Mouse (Mus musculus): ENCODE results near the gene Slc1a3.
"Not testable (repeated sequence)": the region's sequence is repeated elsewhere in the genome, so short reads cannot be mapped to it uniquely, and the experiment has no call there.

Gene Slc1a3

DNA sequence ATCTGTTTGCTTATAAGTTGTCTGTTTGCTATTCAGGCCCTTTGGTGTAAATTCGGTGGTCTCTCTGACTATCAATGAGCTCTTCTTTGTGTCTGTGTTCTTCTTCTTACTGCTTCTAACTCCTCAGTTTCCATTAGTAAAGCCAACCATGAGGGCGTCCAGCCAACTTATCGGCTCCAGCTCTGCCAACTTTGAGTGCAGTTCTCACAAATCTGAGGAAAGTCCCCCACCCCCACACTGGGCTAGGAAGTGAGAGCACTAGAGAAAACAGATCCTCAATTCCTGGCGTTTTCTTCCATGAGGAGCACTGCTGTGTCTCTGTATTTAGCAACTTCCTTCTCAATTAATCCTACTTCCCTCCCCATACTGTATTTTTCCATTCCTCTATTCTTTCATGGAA, 4.4 kb downstream of the Slc1a3 start:
- no peak for DNase-seq

DNA sequence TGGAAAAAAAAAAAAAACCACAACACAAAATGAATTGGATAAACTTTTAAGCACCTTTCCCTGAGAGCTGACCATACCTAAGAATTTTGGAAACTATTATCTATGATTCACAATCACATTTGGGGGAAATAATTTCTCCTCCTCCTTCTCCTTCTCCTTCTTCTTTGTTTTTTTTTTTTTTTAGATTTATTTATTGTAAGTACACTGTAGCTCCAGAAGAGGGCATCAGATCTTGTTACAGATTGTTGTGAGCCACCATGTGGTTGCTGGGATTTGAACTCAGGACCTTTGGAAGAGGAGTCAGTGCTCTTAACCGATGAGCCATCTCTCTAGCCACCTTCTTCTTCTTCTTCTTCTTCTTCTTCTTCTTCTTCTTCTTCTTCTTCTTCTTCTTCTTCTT, 5.0 kb downstream of the Slc1a3 start:
- DNase-seq: not testable (repeated sequence)

DNA sequence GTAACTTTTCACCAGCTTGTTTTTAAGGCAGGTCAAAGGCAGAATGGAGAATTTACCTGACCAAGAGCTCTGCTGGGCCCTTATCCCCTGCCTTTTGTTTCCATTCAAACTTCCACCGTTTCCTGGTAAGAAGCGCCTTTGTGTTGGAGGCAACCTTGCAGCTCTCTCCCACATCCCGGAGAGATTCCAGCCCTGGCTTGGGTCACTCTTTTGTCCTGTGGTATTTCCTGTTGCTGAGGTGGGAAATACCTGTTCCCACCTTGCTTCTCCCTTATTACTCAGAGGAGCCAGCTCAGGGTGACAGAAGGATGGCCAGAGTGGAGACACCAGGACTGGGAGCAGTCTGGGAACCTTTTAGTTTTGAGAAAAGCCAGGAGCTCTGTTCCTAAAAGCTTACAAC, 12.6 kb downstream of the Slc1a3 start:
- no peak for DNase-seq

DNA sequence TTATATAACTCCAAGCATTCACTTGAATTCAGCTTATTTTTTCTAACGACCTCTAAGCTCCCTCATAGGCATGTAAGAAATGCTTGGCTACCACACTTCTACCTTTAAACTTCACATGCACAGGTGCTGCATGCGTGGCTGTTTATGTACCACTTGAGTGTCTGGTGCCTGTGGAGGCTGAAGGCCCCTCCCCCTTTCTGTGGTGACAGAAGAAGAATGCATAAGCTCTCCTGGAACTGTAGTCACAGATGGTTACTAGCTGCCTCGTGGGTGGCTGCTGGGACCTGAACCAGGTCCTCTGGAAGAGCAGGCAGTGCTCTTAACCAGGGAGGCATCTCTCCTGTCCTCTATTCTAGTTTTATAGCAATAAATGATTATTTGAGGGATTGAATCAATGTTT, 13.1 kb downstream of the Slc1a3 start:
- DNase-seq: no peak

DNA sequence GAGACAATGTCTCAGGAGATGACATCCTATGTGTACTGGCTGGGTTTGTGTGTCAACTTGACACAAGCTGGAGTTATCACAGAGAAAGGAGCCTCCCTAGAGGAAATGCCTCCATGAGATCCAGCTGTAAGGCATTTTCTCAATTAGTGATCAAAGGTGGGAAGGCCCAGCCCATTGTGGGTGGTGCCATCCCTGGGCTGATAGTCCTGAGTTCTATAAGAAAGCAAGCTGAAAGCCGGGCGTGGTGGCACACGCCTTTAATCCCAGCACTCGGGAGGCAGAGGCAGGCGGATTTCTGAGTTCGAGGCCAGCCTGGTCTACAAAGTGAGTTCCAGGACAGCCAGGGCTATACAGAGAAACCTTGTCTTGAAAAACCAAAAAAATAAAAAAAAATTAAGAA, 20.4 kb downstream of the Slc1a3 start:
- DNase-seq: not testable (repeated sequence)

DNA sequence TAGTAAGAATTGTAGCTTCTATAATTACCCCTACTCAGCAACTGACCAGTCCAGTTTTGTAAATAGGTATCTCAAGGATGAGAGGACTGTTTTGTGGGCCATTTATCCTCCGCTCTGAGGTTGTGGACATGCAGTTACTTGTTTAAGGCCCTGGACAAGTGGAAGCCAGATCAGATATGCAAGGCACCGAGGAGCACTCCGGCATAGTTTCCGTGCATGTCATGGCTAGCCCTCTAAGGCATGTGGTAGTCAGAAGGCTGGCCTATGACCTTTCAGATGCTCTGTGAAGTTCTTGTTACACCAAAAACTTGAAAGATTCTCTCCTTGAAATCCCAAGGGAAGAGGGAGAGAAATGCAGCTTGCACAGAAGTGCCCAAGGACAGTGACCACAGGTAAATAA, 23.7 kb downstream of the Slc1a3 start:
- DNase-seq: no peak

DNA sequence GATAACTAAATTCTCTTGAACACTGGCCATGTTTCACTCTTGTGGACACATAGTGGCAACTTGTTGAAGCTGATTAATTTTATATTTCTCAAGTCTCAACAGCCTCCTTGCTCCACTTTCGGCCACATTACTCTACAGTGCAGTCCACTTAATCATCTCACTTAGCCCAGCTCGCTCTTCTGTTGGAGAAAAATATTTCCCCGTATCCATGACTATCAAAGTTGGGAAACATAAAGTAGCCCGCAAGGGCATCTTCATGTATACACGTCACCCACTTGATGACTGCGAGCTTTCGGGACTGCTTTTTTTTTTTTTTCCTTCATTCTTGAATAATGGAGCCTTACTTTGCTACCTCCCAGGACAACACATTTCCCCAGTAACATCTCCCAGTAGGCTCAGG, 25.1 kb downstream of the Slc1a3 start:
- DNase-seq: no peak

DNA sequence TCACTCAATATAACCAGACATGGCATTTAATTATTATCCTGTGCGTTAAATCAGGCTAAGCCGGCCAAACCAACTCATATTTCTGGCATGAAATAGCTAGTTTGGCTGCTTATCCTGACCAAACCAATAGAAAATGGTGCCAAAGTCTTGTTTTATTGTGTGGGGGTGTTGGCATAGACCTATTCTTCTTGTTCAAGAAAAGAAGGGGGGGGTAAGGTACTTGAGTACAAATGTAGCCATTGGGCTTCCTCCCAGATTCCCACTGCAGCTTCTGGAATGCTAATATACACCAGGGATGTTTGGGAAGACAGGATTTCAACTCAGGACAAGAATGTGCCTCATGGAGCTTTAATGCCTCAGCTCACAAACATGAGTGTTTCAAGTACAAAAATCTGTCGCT, 26.3 kb downstream of the Slc1a3 start:
- DNase-seq: no peak

DNA sequence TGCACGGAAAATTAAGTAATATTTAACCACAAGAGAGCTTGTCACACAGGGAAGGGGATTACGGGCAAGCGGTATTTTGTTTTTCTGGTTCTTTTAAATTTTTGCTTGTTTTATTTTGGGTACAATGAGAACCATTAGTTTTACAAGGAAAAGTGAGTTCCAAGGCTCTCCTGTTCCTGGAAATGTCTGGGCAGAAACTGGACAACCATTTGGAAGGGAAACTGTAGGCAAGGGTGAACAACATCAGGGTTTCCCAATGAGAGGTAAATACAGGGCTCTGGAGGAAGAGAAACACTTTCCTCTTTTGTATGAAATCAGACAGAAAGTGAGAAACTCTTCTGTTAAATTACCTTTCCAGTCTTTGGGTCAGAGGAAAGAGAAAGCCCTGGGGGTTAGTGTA, 27.7 kb downstream of the Slc1a3 start:
- no peak for DNase-seq

DNA sequence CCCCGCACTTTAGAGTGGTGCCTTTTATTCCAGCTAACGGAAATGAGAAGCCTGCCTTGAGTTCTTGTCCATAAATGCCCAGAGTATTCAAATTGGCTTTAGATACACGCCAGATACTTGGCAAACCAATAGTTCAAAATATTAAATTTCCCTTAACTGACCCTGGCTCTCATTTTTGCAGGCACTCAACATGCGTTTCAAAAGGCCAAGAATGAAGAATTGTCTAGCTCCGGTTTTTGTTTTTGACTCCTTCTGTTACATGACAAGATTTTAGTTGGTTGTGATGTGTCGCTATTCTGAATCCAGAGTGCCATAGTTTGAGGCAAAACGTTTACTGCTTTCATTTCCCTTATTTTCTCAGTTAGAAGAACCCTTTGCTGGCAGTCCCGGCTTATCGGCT, 28.1 kb downstream of the Slc1a3 start:
- no peak for DNase-seq

DNA sequence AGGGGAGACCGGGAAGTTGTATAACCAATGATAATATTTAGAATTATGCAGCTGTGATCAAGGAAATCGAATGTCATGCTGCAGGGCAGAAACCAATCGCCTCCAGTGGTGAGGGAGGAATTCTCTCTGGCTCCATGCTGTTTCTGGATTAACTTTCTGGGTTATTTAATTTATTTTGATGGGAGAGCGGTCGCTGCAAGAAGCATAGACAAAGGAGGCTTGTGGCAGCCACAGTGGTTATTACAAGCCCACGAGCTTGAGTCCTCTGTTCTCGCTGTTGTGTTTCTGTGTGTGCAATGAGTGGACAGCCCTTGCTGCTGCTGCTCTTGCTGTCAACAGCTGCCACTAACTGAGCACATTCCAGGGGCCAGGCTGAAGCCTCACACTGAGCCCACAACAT, 28.6 kb downstream of the Slc1a3 start:
- DNase-seq: no peak

DNA sequence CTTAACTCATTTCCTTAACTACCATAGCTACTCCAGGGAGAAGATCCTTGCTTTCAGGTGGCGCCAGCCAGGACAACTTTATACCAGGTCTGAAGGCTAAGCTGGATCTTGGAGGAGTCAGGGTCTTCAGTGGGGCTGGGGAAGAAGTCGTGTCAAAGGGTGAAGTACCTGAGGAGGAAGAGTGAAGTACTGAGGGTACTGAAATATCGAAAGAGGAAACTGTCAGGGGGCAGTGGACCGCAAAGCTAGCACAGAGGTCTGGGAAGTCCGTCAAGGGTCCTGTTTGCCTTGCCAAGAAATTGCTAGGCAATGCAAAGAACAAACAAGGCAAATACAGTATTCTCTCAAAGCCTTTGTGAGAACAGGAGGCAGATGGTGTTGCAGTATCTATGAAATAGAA, 29.6 kb downstream of the Slc1a3 start:
- no peak for DNase-seq

DNA sequence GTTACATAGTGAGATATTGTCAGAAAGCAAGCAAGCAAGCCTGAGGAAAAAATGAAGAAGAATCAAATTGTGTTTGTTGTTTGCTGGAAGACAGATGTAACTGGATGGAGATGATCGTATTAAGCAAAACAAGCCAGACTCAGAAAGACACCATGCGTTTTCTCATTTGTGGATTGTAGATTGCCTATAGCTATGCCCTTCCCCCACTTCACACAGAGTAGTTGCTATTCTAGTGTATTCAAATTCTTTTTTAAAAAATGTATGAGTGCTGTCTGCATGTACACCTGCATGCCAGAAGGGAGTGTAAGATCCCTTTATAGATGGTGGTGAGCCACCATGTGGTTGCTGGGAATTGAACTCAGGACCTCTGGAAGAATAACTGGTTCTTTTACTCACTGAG, 33.6 kb downstream of the Slc1a3 start:
- DNase-seq: no peak

DNA sequence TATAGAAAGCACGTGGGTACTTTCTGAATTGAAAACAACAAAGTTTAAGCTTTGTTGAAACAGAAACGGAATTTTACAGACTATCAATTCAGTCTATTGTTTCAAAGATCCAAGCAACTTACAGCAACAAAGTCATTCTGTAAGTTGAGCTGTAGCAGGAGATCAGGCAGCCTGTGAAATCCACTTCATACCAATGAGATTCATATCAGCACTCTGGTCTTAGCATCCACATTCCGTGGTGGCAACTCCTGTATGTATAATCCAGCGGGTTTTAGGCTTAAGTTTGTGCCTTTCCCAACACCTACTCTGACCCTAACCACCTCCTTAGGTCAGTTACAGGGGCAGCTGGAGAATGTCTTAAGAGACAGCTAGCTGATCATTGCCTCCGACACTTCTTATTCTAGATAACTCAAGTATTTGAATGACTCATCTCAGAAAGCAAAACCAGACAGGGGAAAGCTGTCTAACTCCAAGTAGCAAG, 34.3 kb downstream of the Slc1a3 start:
- no peak for DNase-seq

DNA sequence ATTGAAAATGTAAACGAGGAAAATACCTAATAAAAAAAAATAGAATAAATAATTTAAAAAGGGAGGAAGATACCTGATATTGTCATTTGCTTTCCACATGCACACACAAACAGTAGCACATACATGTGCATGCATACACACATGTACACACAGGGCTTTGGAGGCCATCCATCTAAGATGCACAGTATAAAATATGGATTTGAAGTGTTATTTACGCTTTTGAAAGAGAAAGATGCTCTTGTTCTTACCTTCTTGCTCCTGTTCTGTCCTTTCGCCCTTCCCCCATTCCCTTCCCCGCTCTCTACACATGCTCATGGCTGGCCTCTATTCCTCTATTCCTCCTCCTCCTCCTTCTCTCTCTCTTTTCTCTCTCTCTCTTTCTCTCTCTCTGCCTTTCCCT, 34.9 kb downstream of the Slc1a3 start:
- DNase-seq: no peak

DNA sequence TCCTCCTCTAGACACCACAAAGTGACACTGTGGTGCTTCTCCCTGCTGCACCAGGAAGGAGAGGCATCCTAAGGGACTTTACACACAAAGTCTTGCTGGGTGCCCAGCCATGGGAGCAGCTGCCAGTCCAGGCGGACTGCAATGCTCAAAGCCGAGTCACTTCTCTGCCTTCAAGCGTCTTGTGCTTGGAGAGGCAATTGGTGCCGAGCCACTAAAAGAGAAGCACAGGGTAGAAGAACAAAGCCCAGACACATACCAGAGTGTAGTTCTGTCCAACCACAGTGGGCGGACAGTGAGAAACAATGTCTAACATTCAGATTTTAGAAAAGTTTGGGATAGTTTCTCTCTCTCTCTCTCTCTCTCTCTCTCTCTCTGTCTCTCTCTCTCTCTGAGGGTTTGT, 38.0 kb downstream of the Slc1a3 start:
- no peak for DNase-seq

DNA sequence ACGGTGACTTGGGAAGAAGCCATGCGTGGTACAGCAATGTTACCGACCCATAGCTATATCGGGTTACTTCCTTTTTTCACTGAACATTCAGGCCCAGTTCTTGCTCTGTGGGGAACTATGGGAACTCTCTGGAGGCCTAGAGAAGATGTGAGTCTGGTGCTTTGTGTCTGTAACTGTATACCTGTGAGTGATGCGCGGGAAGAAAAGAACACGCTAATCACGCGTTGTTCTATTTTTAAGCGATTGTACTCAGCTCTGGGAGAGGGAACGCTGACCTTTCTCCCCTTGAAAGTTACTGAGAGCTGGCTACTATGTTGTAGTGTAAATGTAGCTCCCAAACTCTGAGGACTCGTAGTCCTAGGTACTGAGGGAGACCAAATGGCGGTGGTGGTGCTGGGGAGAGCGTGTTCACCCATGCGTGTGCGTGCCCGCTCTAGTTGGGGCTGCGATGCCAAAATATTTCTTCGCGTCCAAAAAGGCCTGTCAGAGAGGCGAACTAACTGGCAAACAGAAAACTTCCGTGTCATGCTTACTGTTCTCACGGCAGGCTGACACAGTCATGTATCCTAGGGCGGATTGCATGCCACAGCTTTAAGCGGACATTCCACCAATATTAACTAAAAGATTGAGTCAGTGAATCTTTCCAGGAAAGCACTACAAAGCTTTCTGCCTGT, 42.6 kb downstream of the Slc1a3 start:
- DNase-seq: no peak

DNA sequence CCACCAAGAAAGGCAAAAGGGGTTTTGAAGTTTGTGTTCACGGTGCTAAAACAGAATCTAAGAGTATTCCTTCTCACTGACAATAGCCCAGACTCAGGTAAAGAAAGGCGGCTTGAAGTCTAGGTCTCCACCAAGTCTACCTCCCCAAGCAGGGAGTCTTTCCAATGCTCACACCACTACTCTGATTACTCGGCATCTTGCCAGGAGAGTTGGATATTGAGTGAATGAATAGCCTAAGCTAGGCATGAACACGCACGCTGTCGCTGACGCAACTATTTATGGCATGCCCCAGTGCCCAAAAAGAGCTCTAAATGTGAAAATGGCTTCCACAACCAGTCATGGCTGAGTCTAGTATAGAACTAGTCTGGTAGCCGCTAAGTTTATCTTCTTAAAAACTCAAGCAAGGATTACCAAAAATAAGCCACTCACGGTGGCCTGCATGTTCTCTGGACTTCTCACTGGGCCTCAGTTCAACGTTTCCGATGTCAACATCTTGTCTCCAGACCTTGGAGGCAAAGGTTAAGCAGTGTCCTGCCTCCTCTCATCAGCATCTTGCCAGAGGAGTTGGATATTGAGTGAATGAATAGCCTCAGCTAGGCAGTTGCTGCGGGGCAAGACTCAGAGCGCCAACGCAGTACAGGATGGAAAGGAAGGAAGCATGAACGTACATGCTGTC, 44.8 kb downstream of the Slc1a3 start:
- DNase-seq: no peak

DNA sequence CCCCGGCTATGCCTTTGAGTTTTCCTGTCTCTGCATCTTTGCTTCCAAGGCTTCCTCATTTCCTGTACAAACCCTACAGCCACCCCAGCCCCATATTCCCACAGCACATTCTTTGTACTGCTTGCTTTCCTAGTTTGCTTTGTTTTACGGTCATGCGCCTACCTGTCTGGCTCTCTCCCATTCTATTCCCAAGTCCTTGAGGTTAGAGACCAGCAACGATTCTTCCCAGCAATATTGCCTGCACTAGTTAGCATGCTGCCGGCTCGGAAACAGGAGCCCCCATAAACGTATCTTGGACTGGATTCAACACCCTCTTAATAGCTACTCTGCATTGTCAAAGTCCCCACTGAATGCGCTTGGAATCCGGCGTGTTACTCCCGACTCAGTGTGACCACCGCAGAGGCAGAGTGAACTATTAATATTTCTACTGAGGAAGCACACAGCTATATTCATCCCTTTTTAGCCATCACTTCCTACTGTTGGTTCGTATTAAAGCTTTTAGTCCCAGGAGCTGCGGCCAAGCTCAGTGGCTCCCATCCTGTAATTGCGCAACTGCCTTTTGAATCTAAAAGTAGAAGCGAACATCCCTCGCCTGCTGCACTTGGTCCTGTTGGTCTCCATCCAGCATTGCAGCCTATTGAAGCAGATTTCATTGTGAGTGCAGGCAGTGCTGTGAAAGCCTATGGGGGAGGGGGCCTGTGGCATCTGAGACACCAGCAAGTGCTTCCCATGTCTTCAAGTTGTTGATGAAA, 47.0 kb downstream of the Slc1a3 start:
- DNase-seq: peak; percentile 36

DNA sequence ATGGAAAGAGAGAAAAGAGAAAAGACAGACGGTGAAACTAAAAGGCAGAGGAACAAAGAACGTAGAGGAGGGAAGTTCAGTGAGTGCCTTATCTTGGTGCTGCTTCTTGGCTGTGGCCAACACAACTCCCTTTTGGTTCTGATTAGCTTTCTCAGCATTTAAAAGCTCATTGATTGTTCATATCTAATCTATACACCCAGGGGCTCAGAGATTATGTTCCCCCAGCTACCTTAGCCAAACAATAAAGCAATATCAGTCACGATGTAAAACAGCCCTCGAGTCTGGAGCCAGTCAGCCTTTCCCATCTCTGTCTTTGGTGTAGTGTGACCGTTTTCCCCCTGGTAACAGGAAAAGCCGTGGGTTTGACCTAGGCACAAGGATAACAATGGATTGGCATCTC, 48.7 kb downstream of the Slc1a3 start:
- DNase-seq: no peak

DNA sequence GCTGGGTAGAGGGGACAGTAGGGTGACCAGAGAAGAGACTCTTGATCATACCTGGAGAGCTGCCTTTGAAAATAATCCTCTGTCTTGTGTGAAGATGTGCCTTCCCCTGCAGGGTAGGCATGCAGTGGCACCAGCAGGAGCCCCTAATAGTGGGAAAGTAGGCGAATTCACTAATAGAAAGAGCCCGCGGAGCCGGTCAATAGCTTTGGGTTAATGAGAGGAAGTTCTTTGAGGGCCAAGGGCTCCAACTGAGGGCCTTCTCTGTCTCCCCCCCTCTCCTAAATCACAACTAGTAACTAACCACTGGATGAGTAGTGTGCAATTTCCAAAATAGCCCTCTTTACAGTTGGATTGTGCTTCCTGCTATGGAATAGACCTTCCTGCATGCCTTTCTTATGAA, 50.6 kb downstream of the Slc1a3 start:
- no peak for DNase-seq

DNA sequence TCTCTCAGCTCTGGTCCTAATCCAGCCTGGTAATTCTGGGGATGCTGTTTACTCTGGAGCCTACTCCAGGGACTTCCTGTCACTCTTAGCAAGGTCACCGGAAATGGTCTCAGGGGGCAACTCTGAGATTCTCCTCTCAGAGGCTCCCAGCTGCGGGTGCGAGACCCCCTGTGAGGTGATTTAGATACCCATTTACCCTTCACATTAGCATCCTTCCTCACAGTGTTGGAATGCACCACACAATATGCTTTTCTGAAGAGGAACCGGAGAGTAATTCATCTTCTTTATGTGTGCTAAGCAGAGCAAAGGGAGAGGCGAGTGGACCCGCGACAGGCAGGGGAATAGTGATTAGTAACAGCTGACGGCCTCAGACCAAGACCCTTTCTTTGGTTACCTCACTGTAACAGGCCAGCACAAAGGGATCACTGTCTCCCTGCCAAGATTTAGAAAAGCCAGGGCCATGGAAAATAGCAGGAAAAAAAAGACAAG, 51.0 kb downstream of the Slc1a3 start:
- peak; percentile 75 for DNase-seq

DNA sequence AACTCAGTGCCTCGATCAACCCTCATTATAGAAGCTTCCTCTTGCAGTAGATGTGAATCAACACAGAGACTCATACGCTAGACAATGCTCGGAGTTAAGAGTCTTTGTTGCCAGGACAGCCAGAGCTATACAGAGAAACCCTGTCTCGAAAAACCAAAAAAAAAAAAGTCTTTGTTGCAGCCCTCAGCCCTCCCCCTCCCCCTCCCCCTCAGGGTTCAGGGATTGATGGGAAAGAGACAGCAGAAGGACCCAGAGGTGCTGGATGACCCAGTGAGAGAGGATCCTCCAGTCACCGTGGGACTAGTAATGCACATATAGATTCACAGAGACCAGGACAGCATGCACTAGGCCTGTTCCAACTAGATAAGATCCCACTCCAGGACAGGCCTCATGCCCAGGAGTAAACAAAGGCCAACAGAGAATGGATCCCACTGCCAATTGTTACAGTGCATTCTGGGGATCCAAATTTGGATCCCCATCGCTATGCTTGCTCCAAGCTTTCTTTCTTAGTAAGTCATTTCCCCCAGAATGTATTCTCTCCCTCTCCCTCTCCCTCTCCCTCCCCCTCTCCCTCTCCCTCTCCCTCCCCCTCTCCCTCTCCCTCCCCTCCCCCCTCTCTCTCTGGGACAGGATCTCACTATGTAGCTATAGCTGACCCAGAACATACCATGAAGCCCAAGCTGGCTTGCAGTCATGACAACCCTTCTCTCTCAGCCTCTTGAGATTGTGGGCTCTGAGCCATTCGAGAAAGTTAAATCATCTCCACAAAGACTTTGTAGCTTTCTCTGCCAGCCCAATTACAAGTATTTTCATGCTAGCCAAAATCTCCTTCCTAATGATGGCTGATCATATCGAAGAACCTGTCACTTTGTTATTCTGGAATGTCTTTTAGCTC, 52.2 kb downstream of the Slc1a3 start:
- no peak for DNase-seq

Data from embryo, embryonic 11 days (tissue).